Comparison of ENCODE assay signal across 8 mouse cellular contexts in genomic region chr17:56472733-56473610, GRCm38 (mm10). TPM values are rescaled to one million over a fixed set of nuclear protein-coding genes. Genes with fewer than 3 reads are reported as not detected.
DNase-seq lines count a peak whose midpoint lies in the region; ATAC-seq and TF ChIP-seq lines count a peak whose summit lies in the region.

No protein-coding gene starts in this region.

- peak; percentile 59 for DNase-seq in urinary bladder, postnatal 25 days (ENCODE audit: low spot score)
- no peak for DNase-seq in urinary bladder, adult 2 months (ENCODE audit: low spot score)
- DNase-seq in cerebellum, postnatal 14 days: peak; percentile 74 to 85
- peak; percentile 79 to 86 for DNase-seq in kidney, postnatal 4 days
- peak; percentile 64 for DNase-seq in lung, postnatal 14 days
- peak; percentile 72 to 73 for DNase-seq in thymus, postnatal 36 days

- peaks cover 11% of the 10 kb centered on the region for H3K27me3 ChIP-seq in heart, embryonic 14.5 days (ENCODE audit: control insufficient read depth, insufficient read depth, low read length)

- H3K36me3 ChIP-seq in heart, embryonic 14.5 days (ENCODE audit: control insufficient read depth, insufficient read depth, low read length): no peaks in the 10 kb centered on the region

- peaks cover 49 to 62% of the 10 kb centered on the region in 2 experiments for H3K4me1 ChIP-seq in heart, embryonic 14.5 days (ENCODE audit: control insufficient read depth in 2 of 2, insufficient read depth in 2 of 2, low read length in 2 of 2)
- H3K4me1 ChIP-seq in olfactory bulb, adult 2 months (ENCODE audit: control insufficient read depth, insufficient read depth, low read length): peaks cover 77% of the 10 kb centered on the region

- ATAC-seq in heart, embryonic 14.5 days (ENCODE audit: insufficient number of reproducible peaks, insufficient read depth, low FRiP score, low read depth): no peak

- peak overlapping the region; percentile 97 for H3K4me2 ChIP-seq in heart, embryonic 14.5 days (ENCODE audit: low read length)

- no peak overlapping the region for H3K27ac ChIP-seq in heart, embryonic 14.5 days (replicated peaks in 1 of 2; ENCODE audit: control insufficient read depth in 1 of 2, insufficient read depth in 1 of 2, low read depth in 2 of 2, low read length in 2 of 2)
- peak overlapping the region; percentile 29; the same call in 1 of the 2 replicates for H3K27ac ChIP-seq in olfactory bulb, adult 2 months (ENCODE audit: insufficient read depth, low read depth, low read length)

- peak overlapping the region; percentile 85 for H3K9ac ChIP-seq in heart, embryonic 14.5 days (ENCODE audit: low read length)

- peak overlapping the region; percentile 34 to 73 for H3K4me3 ChIP-seq in heart, embryonic 14.5 days (ENCODE audit: control insufficient read depth in 1 of 2, insufficient read depth in 1 of 2, low read depth in 1 of 2, low read length in 2 of 2)
- H3K4me3 ChIP-seq in olfactory bulb, adult 2 months (ENCODE audit: insufficient read depth, low read depth, low read length): peak overlapping the region; percentile 89

- 2% methylated on average over 49 of the region's 50 CpGs for WGBS in heart, embryonic 14.5 days
- 2% methylated on average over 50 of the region's 50 CpGs for WGBS in olfactory bulb, adult 2 months

- TF ChIP-seq POLR2A in olfactory bulb, adult 2 months (IDR thresholded peaks at IDR 0.05; ENCODE audit: insufficient read depth, low read depth, low read length): no peak

- peak; percentile 9; the same call in 1 of the 2 replicates for TF ChIP-seq CTCF in olfactory bulb, adult 2 months (IDR thresholded peaks at IDR 0.05; ENCODE audit: insufficient read depth, low read depth, low read length)

- H3K9me3 ChIP-seq in heart, embryonic 14.5 days (ENCODE audit: control insufficient read depth, low read length): peaks cover 6% of the 10 kb centered on the region; the same call in 1 of the 2 replicates

RNA-seq across cellular contexts. Expression of gene Ptprs, which starts 3.3 kb away (rescaled TPM):
- polyA plus RNA-seq in urinary bladder, adult 2 months (2012; rRNA removed): 313 and 341 TPM in 2 replicates
- polyA plus RNA-seq in heart, embryonic 14.5 days (2014; fragmentation: Nextera tagmentation; extraction: Ambion mirVana): 51.4 and 60.1 TPM in 2 replicates
- 198 and 241 TPM in 2 replicates for polyA plus RNA-seq in olfactory bulb, adult 2 months (2012; ENCODE audit: insufficient read depth, insufficient read length, low replicate concordance, missing spikeins)

RNA-seq across cellular contexts. Expression of gene Znrf4, which starts 39.3 kb away (rescaled TPM):
- not detected in 2 replicates for polyA plus RNA-seq in urinary bladder, adult 2 months (2012; rRNA removed)
- polyA plus RNA-seq in heart, embryonic 14.5 days (2014; fragmentation: Nextera tagmentation; extraction: Ambion mirVana): not detected in 2 replicates
- polyA plus RNA-seq in olfactory bulb, adult 2 months (2012; ENCODE audit: insufficient read depth, insufficient read length, low replicate concordance, missing spikeins): not detected in 2 replicates
